Mouse (Mus musculus): Measurements from ENCODE around the gene Fbxo4.

- TF ChIP-seq CTCF (IDR thresholded peaks at IDR 0.05; ENCODE audit: low read depth, low read length) (no peak), POLR2AphosphoS5 (IDR thresholded peaks at IDR 0.05; ENCODE audit: insufficient replicate concordance, low read depth, low read length) (no peak)
Measured at GRCm38 (mm10) chr15:3933466-3933865, 45.9 kb downstream of the Fbxo4 start.

All from G1E (cell line).